Mouse (Mus musculus): Measurements from ENCODE around the gene Coro6. TPM values are rescaled to one million over a fixed set of nuclear protein-coding genes. Genes with fewer than 3 reads are reported as not detected.

Gene Coro6
- total RNA-seq, 2 experiments from 2014 or later: 9.3 to 13.2 TPM

DNA sequence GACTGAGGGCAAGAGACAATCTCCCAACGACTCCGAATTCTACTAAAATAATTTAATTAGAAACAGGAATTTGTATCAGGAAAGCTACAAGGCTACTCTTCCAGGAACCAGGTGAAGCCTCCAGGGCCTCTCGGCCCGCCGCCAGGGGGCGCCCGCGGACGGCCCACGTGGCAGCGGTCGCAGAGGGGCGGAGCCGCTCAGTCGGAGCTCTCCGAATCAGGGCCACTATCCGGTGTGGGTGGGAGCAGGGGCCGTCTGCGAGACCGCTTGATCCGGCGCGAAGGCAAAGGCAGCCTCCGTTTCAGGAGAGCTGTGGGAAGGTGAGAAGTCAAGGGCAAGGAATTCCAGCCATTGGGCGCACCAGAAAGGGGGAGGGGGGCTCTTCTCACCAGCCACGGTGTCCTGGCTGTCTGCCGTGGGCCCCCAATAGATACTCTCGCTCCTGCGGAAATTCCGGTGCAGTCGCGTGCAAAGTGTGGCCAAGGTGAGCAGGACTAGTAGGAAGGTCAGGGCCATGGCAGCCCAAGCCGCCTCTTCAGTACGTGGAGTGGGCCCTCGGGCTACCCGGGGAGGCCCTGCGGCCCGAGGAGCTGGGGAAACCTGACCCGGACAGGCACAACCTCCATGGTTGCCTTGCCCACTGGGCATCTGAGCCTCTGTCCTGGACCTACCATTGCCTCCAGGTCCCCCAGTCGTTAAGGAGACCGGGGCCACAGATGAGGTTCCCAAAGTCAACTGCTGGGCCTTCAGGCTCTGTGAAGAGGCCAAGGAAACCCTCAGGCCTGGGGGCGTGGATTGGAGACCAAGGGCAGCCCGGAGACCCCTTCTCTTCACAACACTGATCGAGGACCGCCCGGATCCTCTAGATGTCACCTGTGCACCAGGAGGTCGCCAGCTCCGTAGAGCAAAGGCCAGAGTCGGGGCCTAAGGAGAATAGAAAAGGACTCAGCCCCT lies 46.1 kb downstream of the Coro6 start:
- DNase-seq (ENCODE audit: low spot score in 2 of 2): peak; percentile 80 to 89

GRCm38 (mm10) chr11:77511336-77511735 lies 49.1 kb downstream of the Coro6 start:
- no peak for DNase-seq (ENCODE audit: low spot score in 2 of 2)

DNA sequence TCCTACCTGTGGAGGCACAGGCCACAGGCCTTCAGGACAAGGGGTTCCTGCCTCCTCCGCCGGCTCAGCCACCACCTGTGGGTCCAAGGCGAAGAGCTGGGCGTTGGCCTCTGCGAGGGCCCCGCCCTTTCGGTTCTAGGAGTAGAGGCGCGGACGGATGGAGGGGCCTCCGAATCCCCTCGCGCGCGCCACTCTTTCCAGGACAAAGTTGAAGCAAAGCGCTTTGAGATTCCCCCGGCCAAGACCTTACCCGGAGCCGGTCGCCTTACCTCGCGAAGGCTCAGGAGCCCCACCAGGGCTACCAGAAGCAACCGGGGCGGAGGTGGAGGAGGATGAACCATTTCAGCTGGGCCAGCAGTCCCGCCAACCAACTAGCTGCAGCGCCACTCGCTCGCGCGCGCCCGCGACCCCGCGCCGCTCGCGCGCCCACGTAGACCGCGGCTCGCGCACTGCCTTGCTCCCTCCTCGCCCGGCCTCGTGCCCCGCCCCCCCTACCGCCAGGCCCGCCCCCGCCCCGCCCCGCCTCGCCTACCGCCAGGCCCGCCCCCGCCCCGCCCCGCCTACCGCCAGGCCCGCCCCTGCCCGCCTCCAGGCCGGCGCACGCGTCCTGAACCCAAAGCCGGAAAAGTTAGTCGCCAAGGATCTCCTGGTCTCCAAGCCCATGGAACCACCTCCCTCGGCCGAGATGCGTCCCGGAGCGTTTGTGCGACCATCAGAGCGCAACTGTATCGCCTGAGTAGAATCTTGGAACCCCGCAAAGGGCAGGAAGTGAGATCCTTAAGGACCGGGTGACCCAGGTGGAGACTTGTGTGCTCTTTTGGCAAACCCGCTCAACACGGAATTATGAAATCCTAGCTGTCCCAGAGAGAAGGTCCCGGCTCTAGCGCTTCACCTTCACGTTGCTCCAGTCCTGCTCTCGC lies 50.9 kb downstream of the Coro6 start:
- peak in 1 of 2 experiments; percentile 81 for DNase-seq (ENCODE audit: low spot score in 2 of 2)

GRCm38 (mm10) chr11:77513811-77514170 lies 51.6 kb downstream of the Coro6 start:
- no peak for DNase-seq (ENCODE audit: low spot score in 2 of 2)

GRCm38 (mm10) chr11:77514281-77514831 lies 52.1 kb downstream of the Coro6 start:
- DNase-seq (ENCODE audit: low spot score in 2 of 2): no peak

DNA sequence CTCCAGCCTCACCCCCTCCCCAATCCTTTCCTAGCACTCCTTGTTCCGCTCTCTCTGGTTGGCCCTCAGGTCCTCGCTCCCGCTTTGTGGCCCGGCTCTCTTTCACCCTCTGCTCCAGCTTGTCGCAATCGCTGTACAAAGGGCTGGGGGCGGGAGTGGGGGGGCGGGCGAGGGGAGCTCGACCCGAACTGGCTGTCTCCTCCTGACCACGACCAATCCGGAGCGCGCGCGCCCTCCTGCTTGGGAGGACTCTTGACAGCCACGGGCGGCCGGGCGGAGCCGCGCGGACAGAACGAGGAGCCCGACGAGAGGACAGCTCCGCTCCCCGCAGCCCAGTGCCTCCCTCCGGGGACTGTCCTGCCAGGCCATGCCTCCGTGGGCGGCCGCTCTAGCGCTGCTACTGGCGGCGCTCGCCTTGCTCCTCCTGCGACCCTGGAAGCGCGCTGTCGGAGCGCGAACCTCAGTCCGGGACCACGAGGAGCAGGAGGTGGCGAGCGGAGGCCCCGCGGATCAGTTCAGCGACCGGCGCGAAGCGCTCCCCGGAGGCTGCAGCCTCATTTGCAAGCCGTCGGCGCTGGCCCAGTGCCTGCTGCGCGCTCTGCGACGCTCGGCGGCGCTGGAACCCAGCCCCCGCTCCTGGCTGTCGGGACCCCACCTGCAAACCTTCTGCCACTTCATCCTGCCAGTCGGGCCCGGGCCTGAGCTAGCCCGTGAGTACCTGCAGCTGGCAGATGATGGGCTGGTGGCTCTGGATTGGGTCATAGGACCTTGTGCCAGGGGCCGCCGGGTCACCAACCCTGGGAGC lies 52.8 kb downstream of the Coro6 start, which contains the start of gene Abhd15:
Gene Abhd15, plus strand, starts transcription at position 290 of the 805 bp plus-strand sequence.
- peak in 1 of 2 experiments; percentile 75 for DNase-seq (ENCODE audit: low spot score in 2 of 2)

- DNase-seq (ENCODE audit: low spot score in 2 of 2): no peak
Measured at GRCm38 (mm10) chr11:77515637-77516552, 53.7 kb downstream of the Coro6 start, which contains the start of gene Trp53i13. Trp53i13 (minus strand) TSS chr11:77515980.

GRCm38 (mm10) chr11:77516553-77517425 lies 54.6 kb downstream of the Coro6 start:
- DNase-seq (ENCODE audit: low spot score in 2 of 2): no peak

DNA sequence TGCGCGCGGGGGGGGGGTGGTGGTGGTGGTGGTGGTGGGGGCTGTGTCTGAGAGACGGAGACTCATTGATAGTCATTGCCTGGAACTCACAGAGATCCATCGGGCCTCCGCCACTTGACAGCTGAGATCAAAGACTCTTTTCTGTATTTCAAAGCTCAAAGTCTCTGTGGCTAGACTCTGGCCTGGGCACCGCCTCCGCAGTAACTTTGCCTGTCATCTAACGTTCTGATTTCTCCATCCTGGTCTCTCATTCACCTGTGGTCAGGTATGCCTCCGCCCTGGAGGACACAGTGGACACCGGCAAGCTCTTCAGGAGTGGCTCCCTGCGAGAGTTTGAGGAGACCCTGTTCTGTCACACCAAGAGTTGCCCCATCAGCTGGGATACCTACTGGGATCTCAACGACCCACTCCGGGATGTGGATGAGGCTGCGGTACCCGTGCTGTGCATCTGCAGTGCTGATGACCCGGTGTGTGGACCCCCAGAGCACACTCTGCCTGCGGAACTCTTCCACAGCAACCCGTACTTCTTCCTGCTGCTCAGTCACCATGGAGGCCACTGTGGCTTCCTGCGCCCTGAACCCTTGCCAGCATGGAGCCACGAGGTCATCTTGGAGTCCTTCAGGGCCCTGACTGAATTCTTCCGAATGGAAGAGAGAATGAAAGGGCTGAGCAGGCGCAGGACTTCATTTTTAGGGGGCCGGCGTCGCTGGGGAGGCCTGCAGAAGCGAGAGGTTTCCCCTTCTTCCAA lies 56.0 kb downstream of the Coro6 start:
- no peak for DNase-seq (ENCODE audit: low spot score in 2 of 2)

GRCm38 (mm10) chr11:77519043-77519442 lies 56.8 kb downstream of the Coro6 start, which contains the start of gene Gm10392:
Gm10392 (minus strand) TSS chr11:77519198.
- DNase-seq (ENCODE audit: low spot score in 2 of 2): no peak

Other genes with a start within 250 kb of the Coro6 start
- 10 to 100 TPM; 44.9 to 46.5 TPM for gene Ssh2, start 246.1 kb upstream of the Coro6 start, total RNA-seq (2021)
- gene Ankrd13b, start 27.3 kb downstream of the Coro6 start, total RNA-seq (2021): 100 to 1,000 TPM; 149 to 153 TPM
- gene Git1, start 31.2 kb downstream of the Coro6 start, total RNA-seq (2021): 100 to 1,000 TPM; 151 to 166 TPM
- 1 to 10 TPM; 1.1 to 1.2 TPM for gene Abhd15, start 52.7 kb downstream of the Coro6 start, total RNA-seq (2021)
- 1 to 10 TPM; 6.5 to 7.9 TPM for gene Trp53i13, start 53.6 kb downstream of the Coro6 start, total RNA-seq (2021)
- not detected for gene Gm10392, start 56.8 kb downstream of the Coro6 start, total RNA-seq (2021)
- 100 to 1,000 TPM; 107 to 118 TPM for gene Taok1, start 145.4 kb downstream of the Coro6 start, total RNA-seq (2021)
- gene Nufip2, start 223.7 kb downstream of the Coro6 start, total RNA-seq (2021): 10 to 100 TPM; 76.1 to 85.3 TPM

All from layer of hippocampus, postnatal 10 days (tissue).